Comparison of ENCODE assay signal across 8 mouse cellular contexts in genomic region chr11:106269060-106269431, GRCm38 (mm10). TPM values are rescaled to one million over a fixed set of nuclear protein-coding genes. Genes with fewer than 3 reads are reported as not detected.
DNase-seq lines count a peak whose midpoint lies in the region; ATAC-seq and TF ChIP-seq lines count a peak whose summit lies in the region.

No protein-coding gene starts in this region.

- no peak for TF ChIP-seq POLR2A in lung, adult 2 months (IDR thresholded peaks at IDR 0.05; ENCODE audit: borderline replicate concordance, extremely low read depth, low read depth, low read length)

- no peak overlapping the region for H3K4me2 ChIP-seq in embryonic facial prominence, embryonic 11.5 days (ENCODE audit: low read depth, low read length)
- H3K4me2 ChIP-seq in hindbrain, embryonic 15.5 days, result 0 out of 2 replicates have a peak overlapping the region, but pooled peaks have one; percentile 9
- H3K4me2 ChIP-seq in stomach, embryonic 16.5 days (ENCODE audit: low read depth, low read length), result peak overlapping the region; percentile 41

- peaks cover 6% of the 10 kb centered on the region; the same call in 1 of the 2 replicates for H3K4me1 ChIP-seq in embryonic facial prominence, embryonic 11.5 days (ENCODE audit: control insufficient read depth, insufficient read depth, low read length)
- peaks cover 48% of the 10 kb centered on the region for H3K4me1 ChIP-seq in hindbrain, embryonic 15.5 days (replicated peaks)
- H3K4me1 ChIP-seq in lung, adult 2 months (ENCODE audit: control insufficient read depth, insufficient read depth, low read length), result peaks cover 28% of the 10 kb centered on the region
- H3K4me1 ChIP-seq in stomach, embryonic 16.5 days (ENCODE audit: control insufficient read depth, insufficient read depth, low read length), result peaks cover 47% of the 10 kb centered on the region

- no peak overlapping the region for H3K9ac ChIP-seq in embryonic facial prominence, embryonic 11.5 days (replicated peaks; ENCODE audit: low read length)
- no peak overlapping the region for H3K9ac ChIP-seq in hindbrain, embryonic 15.5 days
- peak overlapping the region; percentile 64 for H3K9ac ChIP-seq in stomach, embryonic 16.5 days (ENCODE audit: low read length)

- no peaks in the 10 kb centered on the region for H3K27me3 ChIP-seq in embryonic facial prominence, embryonic 11.5 days (ENCODE audit: control insufficient read depth, insufficient read depth, low read length)
- H3K27me3 ChIP-seq in hindbrain, embryonic 15.5 days, result no peaks in the 10 kb centered on the region
- no peaks in the 10 kb centered on the region for H3K27me3 ChIP-seq in stomach, embryonic 16.5 days (ENCODE audit: control insufficient read depth, insufficient read depth, low read length)

- no peak for TF ChIP-seq CTCF in lung, adult 2 months (IDR thresholded peaks at IDR 0.05; ENCODE audit: insufficient read depth, low read length)

- H3K4me3 ChIP-seq in embryonic facial prominence, embryonic 11.5 days (ENCODE audit: low read depth, low read length), result no peak overlapping the region
- no peak overlapping the region for H3K4me3 ChIP-seq in hindbrain, embryonic 15.5 days
- peak overlapping the region; percentile 15 for H3K4me3 ChIP-seq in lung, adult 2 months (replicated peaks; ENCODE audit: extremely low read depth, low read depth, low read length)
- H3K4me3 ChIP-seq in stomach, embryonic 16.5 days (replicated peaks; ENCODE audit: low read length), result peak overlapping the region; percentile 13; the same call in 1 of the 2 replicates

- ATAC-seq in embryonic facial prominence, embryonic 11.5 days (replicated peaks; ENCODE audit: insufficient number of reproducible peaks, low FRiP score, low TSS enrichment, low read depth), result no peak
- ATAC-seq in hindbrain, embryonic 15.5 days (ENCODE audit: low FRiP score, low read depth), result no peak
- no peak for ATAC-seq in stomach, embryonic 16.5 days (ENCODE audit: insufficient read depth, low FRiP score)

- H3K36me3 ChIP-seq in embryonic facial prominence, embryonic 11.5 days (replicated peaks; ENCODE audit: control insufficient read depth, insufficient read depth, low read depth, low read length), result peaks cover 7% of the 10 kb centered on the region; the same call in 1 of the 2 replicates
- H3K36me3 ChIP-seq in hindbrain, embryonic 15.5 days, result peaks cover 31% of the 10 kb centered on the region
- peaks cover 27% of the 10 kb centered on the region for H3K36me3 ChIP-seq in stomach, embryonic 16.5 days (ENCODE audit: control insufficient read depth, insufficient read depth, low read length)

- peak; percentile 48 for DNase-seq in urinary bladder, postnatal 14 days (ENCODE audit: low spot score)
- DNase-seq in urinary bladder, postnatal 10 days (ENCODE audit: low spot score), result no peak
- DNase-seq in embryonic facial prominence, embryonic 11.5 days (ENCODE audit: low spot score), result peak; percentile 33
- peak; percentile 30 for DNase-seq in lung, adult 2 months
- no peak for DNase-seq in urinary bladder, postnatal 36 days (ENCODE audit: low spot score in 2 of 2)
- DNase-seq in layer of hippocampus, adult 11-12 months (ENCODE audit: low spot score), result no peak

- 49% methylated on average over 3 of the region's 3 CpGs for WGBS in embryonic facial prominence, embryonic 11.5 days
- 31% methylated on average over 3 of the region's 3 CpGs for WGBS in hindbrain, embryonic 15.5 days
- WGBS in lung, adult 2 months, result 19% methylated on average over 3 of the region's 3 CpGs
- 12% methylated on average over 3 of the region's 3 CpGs for WGBS in stomach, embryonic 16.5 days

- H3K27ac ChIP-seq in embryonic facial prominence, embryonic 11.5 days (replicated peaks; ENCODE audit: low read depth, low read length), result peak overlapping the region; percentile 58; the same call in 1 of the 2 replicates
- peak overlapping the region; percentile 56 for H3K27ac ChIP-seq in hindbrain, embryonic 15.5 days (replicated peaks)
- H3K27ac ChIP-seq in stomach, embryonic 16.5 days (ENCODE audit: low read length), result peak overlapping the region; percentile 96

- H3K9me3 ChIP-seq in embryonic facial prominence, embryonic 11.5 days (replicated peaks; ENCODE audit: control insufficient read depth, low read length), result no peaks in the 10 kb centered on the region
- no peaks in the 10 kb centered on the region for H3K9me3 ChIP-seq in hindbrain, embryonic 15.5 days
- no peaks in the 10 kb centered on the region for H3K9me3 ChIP-seq in stomach, embryonic 16.5 days (replicated peaks; ENCODE audit: control insufficient read depth, low read length)

RNA-seq across cellular contexts. Expression of gene Smarcd2, which starts 3.7 kb away (rescaled TPM):
- polyA plus RNA-seq in embryonic facial prominence, embryonic 11.5 days (2014; fragmentation: Nextera tagmentation; extraction: Ambion mirVana), result 57.0 and 60.6 TPM in 2 replicates
- 11.6 and 13.3 TPM in 2 replicates for polyA plus RNA-seq in hindbrain, embryonic 15.5 days (2015; fragmentation: Nextera tagmentation; extraction: Ambion mirVana)
- 107 and 125 TPM in 2 replicates for polyA plus RNA-seq in lung, adult 2 months (2012; rRNA removed)
- polyA plus RNA-seq in stomach, embryonic 16.5 days (2015; fragmentation: Nextera tagmentation; extraction: Ambion mirVana), result 53.8 and 58.1 TPM in 2 replicates

RNA-seq across cellular contexts. Expression of gene Tcam1, which starts 7.4 kb away (rescaled TPM):
- polyA plus RNA-seq in embryonic facial prominence, embryonic 11.5 days (2014; fragmentation: Nextera tagmentation; extraction: Ambion mirVana), result 0.13 and 0.15 TPM in 2 replicates
- polyA plus RNA-seq in hindbrain, embryonic 15.5 days (2015; fragmentation: Nextera tagmentation; extraction: Ambion mirVana), result 0.14 and 0.18 TPM in 2 replicates
- polyA plus RNA-seq in lung, adult 2 months (2012; rRNA removed), result 0.05 and 0.06 TPM in 2 replicates
- polyA plus RNA-seq in stomach, embryonic 16.5 days (2015; fragmentation: Nextera tagmentation; extraction: Ambion mirVana), result 0.21 TPM in 2 replicates

RNA-seq across cellular contexts. Expression of gene Psmc5, which starts 13.1 kb away (rescaled TPM):
- 389 and 396 TPM in 2 replicates for polyA plus RNA-seq in embryonic facial prominence, embryonic 11.5 days (2014; fragmentation: Nextera tagmentation; extraction: Ambion mirVana)
- 299 and 305 TPM in 2 replicates for polyA plus RNA-seq in hindbrain, embryonic 15.5 days (2015; fragmentation: Nextera tagmentation; extraction: Ambion mirVana)
- 28.4 and 50.0 TPM in 2 replicates for polyA plus RNA-seq in lung, adult 2 months (2012; rRNA removed)
- 257 and 260 TPM in 2 replicates for polyA plus RNA-seq in stomach, embryonic 16.5 days (2015; fragmentation: Nextera tagmentation; extraction: Ambion mirVana)

RNA-seq across cellular contexts. Expression of gene Ftsj3, which starts 13.2 kb away (rescaled TPM):
- polyA plus RNA-seq in embryonic facial prominence, embryonic 11.5 days (2014; fragmentation: Nextera tagmentation; extraction: Ambion mirVana), result 76.2 and 80.5 TPM in 2 replicates
- 35.4 and 36.0 TPM in 2 replicates for polyA plus RNA-seq in hindbrain, embryonic 15.5 days (2015; fragmentation: Nextera tagmentation; extraction: Ambion mirVana)
- 7.0 and 10.0 TPM in 2 replicates for polyA plus RNA-seq in lung, adult 2 months (2012; rRNA removed)
- polyA plus RNA-seq in stomach, embryonic 16.5 days (2015; fragmentation: Nextera tagmentation; extraction: Ambion mirVana), result 46.4 and 50.9 TPM in 2 replicates

RNA-seq across cellular contexts. Expression of gene Gh, which starts 32.6 kb away (rescaled TPM):
- not detected in 2 replicates for polyA plus RNA-seq in embryonic facial prominence, embryonic 11.5 days (2014; fragmentation: Nextera tagmentation; extraction: Ambion mirVana)
- not detected in 2 replicates for polyA plus RNA-seq in hindbrain, embryonic 15.5 days (2015; fragmentation: Nextera tagmentation; extraction: Ambion mirVana)
- 0.19 and 0.28 TPM in 2 replicates for polyA plus RNA-seq in lung, adult 2 months (2012; rRNA removed)
- polyA plus RNA-seq in stomach, embryonic 16.5 days (2015; fragmentation: Nextera tagmentation; extraction: Ambion mirVana), result not detected in 2 replicates

Comparison
In these comparisons a context has a peak if more than half of its experiments do, and no peak if none do; other contexts are left out.
1. DNase-seq: peak in urinary bladder, postnatal 14 days (single experiment), embryonic facial prominence, embryonic 11.5 days (single experiment) and lung, adult 2 months (single experiment); none in urinary bladder, postnatal 10 days (single experiment), urinary bladder, postnatal 36 days (0 of 2) and layer of hippocampus, adult 11-12 months (single experiment).
2. H3K4me3 ChIP-seq: peak in lung, adult 2 months (single experiment) and stomach, embryonic 16.5 days (single experiment); none in embryonic facial prominence, embryonic 11.5 days (single experiment) and hindbrain, embryonic 15.5 days (single experiment).
3. Peak in every context shown above with its lines, with median percentiles within 50 percentile points of each other: H3K27ac ChIP-seq.